Mouse (Mus musculus) cerebellum, postnatal 10 days (tissue): ENCODE results near the gene Aco2.

ENCODE experiments used
- DNase-seq, 2 experiments: peaks; one replicate each; pipeline ENCODE4 v3.0.0; 2021; ENCODE audit warnings: mixed read lengths in 2 of 2

The Aco2 gene

GRCm38 (mm10) chr15:81924933-81925332 lies 52.8 kb downstream of the Aco2 start:
- no peak for DNase-seq

GRCm38 (mm10) chr15:81925760-81926445 lies 53.8 kb downstream of the Aco2 start, which contains the start of gene Polr3h:
Gene Polr3h (minus strand): TSS chr15:81926240.
- DNase-seq, result peak; percentile 99

GRCm38 (mm10) chr15:81926446-81926822 lies 54.3 kb downstream of the Aco2 start:
- no peak for DNase-seq

- peak; percentile 57 to 60 for DNase-seq
These were observed 55.6 kb downstream of the Aco2 start for GRCm38 (mm10) chr15:81927741-81928140.

GRCm38 (mm10) chr15:81928277-81928676 lies 56.2 kb downstream of the Aco2 start:
- DNase-seq, result no peak

GRCm38 (mm10) chr15:81932951-81933470 lies 60.9 kb downstream of the Aco2 start:
- no peak for DNase-seq

- DNase-seq, result no peak
These were observed 61.9 kb downstream of the Aco2 start for GRCm38 (mm10) chr15:81933986-81934385.

GRCm38 (mm10) chr15:81935869-81936637 lies 63.9 kb downstream of the Aco2 start:
- DNase-seq, result no peak

- DNase-seq, result peak; percentile 82
These were observed 64.6 kb downstream of the Aco2 start, which contains the start of gene Csdc2 for GRCm38 (mm10) chr15:81936679-81937078. Gene Csdc2 (plus strand): TSS chr15:81936759.

- DNase-seq, result peak; percentile 73 to 81
These were observed 65.2 kb downstream of the Aco2 start for GRCm38 (mm10) chr15:81937098-81937972.

GRCm38 (mm10) chr15:81938246-81938645 lies 66.1 kb downstream of the Aco2 start:
- peak; percentile 83 to 85 for DNase-seq

GRCm38 (mm10) chr15:81939157-81939715 lies 67.1 kb downstream of the Aco2 start:
- DNase-seq, result no peak

- no peak for DNase-seq
These were observed 67.7 kb downstream of the Aco2 start for GRCm38 (mm10) chr15:81939774-81940173.

GRCm38 (mm10) chr15:81940219-81940618 lies 68.1 kb downstream of the Aco2 start:
- DNase-seq, result no peak

GRCm38 (mm10) chr15:81941010-81941409 lies 68.9 kb downstream of the Aco2 start:
- DNase-seq, result no peak

GRCm38 (mm10) chr15:81943176-81943749 lies 71.2 kb downstream of the Aco2 start:
- DNase-seq, result no peak

- DNase-seq, result no peak
These were observed 77.0 kb downstream of the Aco2 start for GRCm38 (mm10) chr15:81949076-81949475.

GRCm38 (mm10) chr15:81949476-81950131 lies 77.5 kb downstream of the Aco2 start:
- no peak for DNase-seq

GRCm38 (mm10) chr15:81950716-81951115 lies 78.6 kb downstream of the Aco2 start:
- DNase-seq, result no peak

GRCm38 (mm10) chr15:81951159-81951558 lies 79.0 kb downstream of the Aco2 start:
- no peak for DNase-seq

- no peak for DNase-seq
These were observed 80.2 kb downstream of the Aco2 start for GRCm38 (mm10) chr15:81952310-81952709.
